Comparison of ENCODE assay signal across 9 mouse cellular contexts in genomic region chr10:59977715-59978343, GRCm38 (mm10). TPM values are rescaled to one million over a fixed set of nuclear protein-coding genes. Genes with fewer than 3 reads are reported as not detected.
DNase-seq lines count a peak whose midpoint lies in the region; ATAC-seq and TF ChIP-seq lines count a peak whose summit lies in the region.
"Had no signal": no experiment of that assay in that cellular context is flagged by ENCODE, and none has a peak within 500 bp of the region (broad histone marks: within the 10 kb centered on the region; RNA-seq: fewer than 3 reads in every experiment).

No protein-coding gene starts in this region.

- TF ChIP-seq POLR2A in MEL (IDR thresholded peaks at IDR 0.05; ENCODE audit: control insufficient read depth in 1 of 2, insufficient read depth in 1 of 2, low read depth in 1 of 2, low read length in 2 of 2, poor library complexity in 1 of 2) = no peak

- DNase-seq in kidney, postnatal 25 days = no peak
- peak; percentile 33 for DNase-seq in MEL (ENCODE audit: low read depth, low spot score)
- DNase-seq in gonadal fat pad, adult 2 months (ENCODE audit: low read depth) = peak; percentile 36
- no peak for DNase-seq in left cerebral cortex, adult 18-20 months (ENCODE audit: low spot score in 2 of 2)
- no peak for DNase-seq in adrenal gland, adult 18-20 months (ENCODE audit: low spot score in 2 of 2)
- no peak for DNase-seq in thymus, postnatal 0 days (ENCODE audit: low spot score)
- DNase-seq: cerebellum, postnatal 25 days had no signal

- no peak overlapping the region for H3K9ac ChIP-seq in kidney, embryonic 15.5 days
- H3K9ac ChIP-seq in MEL (ENCODE audit: control insufficient read depth, low read depth, low read length, poor library complexity, severe bottlenecking) = no peak overlapping the region
- no peak overlapping the region for H3K9ac ChIP-seq in liver, embryonic 15.5 days

- H3K9me3 ChIP-seq in kidney, embryonic 15.5 days (replicated peaks) = no peaks in the 10 kb centered on the region
- no peaks in the 10 kb centered on the region for H3K9me3 ChIP-seq in MEL (replicated peaks; ENCODE audit: insufficient read depth, low read length)
- H3K9me3 ChIP-seq in liver, embryonic 15.5 days (replicated peaks) = no peaks in the 10 kb centered on the region

- no peak for TF ChIP-seq CTCF in MEL (IDR thresholded peaks at IDR 0.05 in 2 of 3, conservative IDR thresholded peaks at IDR 0.05 in 1 of 3; ENCODE audit: control insufficient read depth in 1 of 3, insufficient read depth in 1 of 3, low read depth in 2 of 3, low read length in 3 of 3, poor library complexity in 1 of 3, severe bottlenecking in 1 of 3)

- H3K4me1 ChIP-seq in kidney, embryonic 15.5 days = peaks cover 60% of the 10 kb centered on the region
- peaks cover 21 to 44% of the 10 kb centered on the region in 2 experiments for H3K4me1 ChIP-seq in MEL (ENCODE audit: control insufficient read depth in 1 of 2, insufficient read depth in 2 of 2, low read length in 2 of 2)
- peaks cover 59% of the 10 kb centered on the region for H3K4me1 ChIP-seq in liver, embryonic 15.5 days (replicated peaks)

- peak overlapping the region; percentile 72; the same call in 1 of the 2 replicates for H3K27ac ChIP-seq in kidney, embryonic 15.5 days
- H3K27ac ChIP-seq in MEL (ENCODE audit: control insufficient read depth, low read depth, low read length) = no peak overlapping the region
- 0 out of 2 replicates have a peak overlapping the region, but pooled peaks have one; percentile 38 for H3K27ac ChIP-seq in liver, embryonic 15.5 days (replicated peaks)

- no peak overlapping the region for H3K4me3 ChIP-seq in kidney, embryonic 15.5 days (replicated peaks)
- H3K4me3 ChIP-seq in MEL (ENCODE audit: control insufficient read depth in 1 of 2, insufficient read depth in 1 of 2, low read depth in 2 of 2, low read length in 2 of 2) = no peak overlapping the region
- H3K4me3 ChIP-seq in liver, embryonic 15.5 days (replicated peaks) = no peak overlapping the region

- no peak for TF ChIP-seq RAD21 in MEL (IDR thresholded peaks at IDR 0.05; ENCODE audit: low read depth, low read length)

- no peak for TF ChIP-seq EP300 in MEL (IDR thresholded peaks at IDR 0.05; ENCODE audit: low read depth in 1 of 2, low read length in 2 of 2)

- H3K4me2 ChIP-seq in kidney, embryonic 15.5 days = no peak overlapping the region
- H3K4me2 ChIP-seq in liver, embryonic 15.5 days = no peak overlapping the region

- no peaks in the 10 kb centered on the region for H3K79me2 ChIP-seq in MEL (ENCODE audit: control insufficient read depth, insufficient read depth, low read length, poor library complexity)

- ATAC-seq in kidney, embryonic 15.5 days (replicated peaks; ENCODE audit: low FRiP score) = no peak
- no peak for ATAC-seq in liver, embryonic 15.5 days (ENCODE audit: insufficient read depth)

- H3K36me3 ChIP-seq in kidney, embryonic 15.5 days = no peaks in the 10 kb centered on the region
- H3K36me3 ChIP-seq in MEL (ENCODE audit: control insufficient read depth in 1 of 2, insufficient read depth in 2 of 2, low read length in 2 of 2) = peaks cover 0 to 37% of the 10 kb centered on the region in 2 experiments; a peak in 2 of 4 replicates
- no peaks in the 10 kb centered on the region for H3K36me3 ChIP-seq in liver, embryonic 15.5 days (replicated peaks)

- 83% methylated on average over 5 of the region's 5 CpGs for WGBS in kidney, embryonic 15.5 days
- WGBS in liver, embryonic 15.5 days (ENCODE audit: insufficient replicate concordance) = 61% methylated on average over 5 of the region's 5 CpGs

- H3K27me3 ChIP-seq in kidney, embryonic 15.5 days = no peaks in the 10 kb centered on the region
- H3K27me3 ChIP-seq in MEL (ENCODE audit: control insufficient read depth in 1 of 2, insufficient read depth in 2 of 2, low read length in 2 of 2) = no peaks in the 10 kb centered on the region
- no peaks in the 10 kb centered on the region for H3K27me3 ChIP-seq in liver, embryonic 15.5 days

TF ChIP-seq in MEL, 35 proteins besides CTCF, POLR2A, EP300 and RAD21:
- no peak for TF ChIP-seq ZNF384 (IDR thresholded peaks at IDR 0.05; ENCODE audit: low read depth, low read length)

RNA-seq across cellular contexts. Expression of gene Ascc1, which starts 24.8 kb away (rescaled TPM):
- 48.7 and 50.6 TPM in 2 replicates for polyA plus RNA-seq in kidney, embryonic 15.5 days (2015; fragmentation: Nextera tagmentation; extraction: Ambion mirVana)
- total RNA-seq in MEL (2012; rRNA removed) = 17.0 and 17.1 TPM in 2 replicates
- polyA plus RNA-seq in MEL (2012; ENCODE audit: insufficient read depth in 1 of 2, insufficient read length in 2 of 2, low read depth in 1 of 2, low replicate concordance in 2 of 2, missing spikeins in 1 of 2) = 10 to 100 TPM in 1 of 2 experiments, not detected in 1; 37.9 TPM
- polyA plus RNA-seq in gonadal fat pad, adult 2 months (2012; rRNA removed) = 31.5 and 36.3 TPM in 2 replicates
- 15.7 and 16.5 TPM in 2 replicates for polyA plus RNA-seq in liver, embryonic 15.5 days (2015; fragmentation: Nextera tagmentation; extraction: Ambion mirVana)
- total RNA-seq in left cerebral cortex, adult 18-20 months (2021) = 10 to 100 TPM; 14.1 to 14.8 TPM
- 10 to 100 TPM; 26.1 to 33.7 TPM for total RNA-seq in adrenal gland, adult 18-20 months (2021)
- 38.5 and 43.2 TPM in 2 replicates for polyA plus RNA-seq in thymus, postnatal 0 days (2015; fragmentation: Nextera tagmentation; extraction: Ambion mirVana)

RNA-seq across cellular contexts. Expression of gene Anapc16, which starts 25.1 kb away (rescaled TPM):
- polyA plus RNA-seq in kidney, embryonic 15.5 days (2015; fragmentation: Nextera tagmentation; extraction: Ambion mirVana) = 102 and 107 TPM in 2 replicates
- total RNA-seq in MEL (2012; rRNA removed) = 61.5 and 73.0 TPM in 2 replicates
- 10 to 100 TPM in 1 of 2 experiments, not detected in 1; 53.7 TPM for polyA plus RNA-seq in MEL (2012; ENCODE audit: insufficient read depth in 1 of 2, insufficient read length in 2 of 2, low read depth in 1 of 2, low replicate concordance in 2 of 2, missing spikeins in 1 of 2)
- polyA plus RNA-seq in gonadal fat pad, adult 2 months (2012; rRNA removed) = 67.6 and 96.9 TPM in 2 replicates
- 37.5 and 39.0 TPM in 2 replicates for polyA plus RNA-seq in liver, embryonic 15.5 days (2015; fragmentation: Nextera tagmentation; extraction: Ambion mirVana)
- 10 to 100 TPM; 60.4 to 60.9 TPM for total RNA-seq in left cerebral cortex, adult 18-20 months (2021)
- total RNA-seq in adrenal gland, adult 18-20 months (2021) = 10 to 100 TPM; 54.7 to 85.8 TPM
- 139 and 168 TPM in 2 replicates for polyA plus RNA-seq in thymus, postnatal 0 days (2015; fragmentation: Nextera tagmentation; extraction: Ambion mirVana)

RNA-seq across cellular contexts. Expression of gene Ddit4, which starts 26.2 kb away (rescaled TPM):
- polyA plus RNA-seq in kidney, embryonic 15.5 days (2015; fragmentation: Nextera tagmentation; extraction: Ambion mirVana) = 31.0 and 36.3 TPM in 2 replicates
- 2.6 and 40.6 TPM in 2 replicates for total RNA-seq in MEL (2012; rRNA removed)
- 10 to 100 TPM in 1 of 2 experiments, not detected in 1; 11.6 TPM for polyA plus RNA-seq in MEL (2012; ENCODE audit: insufficient read depth in 1 of 2, insufficient read length in 2 of 2, low read depth in 1 of 2, low replicate concordance in 2 of 2, missing spikeins in 1 of 2)
- 94.7 and 116 TPM in 2 replicates for polyA plus RNA-seq in gonadal fat pad, adult 2 months (2012; rRNA removed)
- polyA plus RNA-seq in liver, embryonic 15.5 days (2015; fragmentation: Nextera tagmentation; extraction: Ambion mirVana) = 5.6 and 6.6 TPM in 2 replicates
- total RNA-seq in left cerebral cortex, adult 18-20 months (2021) = 10 to 100 TPM; 35.8 to 41.3 TPM
- 10 to 100 TPM; 29.5 to 69.3 TPM for total RNA-seq in adrenal gland, adult 18-20 months (2021)
- 50.6 and 54.7 TPM in 2 replicates for polyA plus RNA-seq in thymus, postnatal 0 days (2015; fragmentation: Nextera tagmentation; extraction: Ambion mirVana)

Comparison
In these comparisons a context has a peak if more than half of its experiments do, and no peak if none do; other contexts are left out.
1. DNase-seq: peak in MEL (single experiment) and gonadal fat pad, adult 2 months (single experiment); none in kidney, postnatal 25 days (0 of 2), left cerebral cortex, adult 18-20 months (0 of 2), adrenal gland, adult 18-20 months (0 of 2) and thymus, postnatal 0 days (single experiment).